Mouse (Mus musculus) hindbrain, embryonic 14.5 days (tissue): ENCODE results near the gene Hfm1. TPM values are rescaled to one million over a fixed set of nuclear protein-coding genes. Genes with fewer than 3 reads are reported as not detected.

Source experiments
- ATAC-seq: fragments of 200-750 bp; cut with Nextera tagmentation; 2 replicates; pipeline ENCODE4 v1.8.0; 2017; ENCODE audit warnings: moderate number of reproducible peaks, mild to moderate bottlenecking, moderate TSS enrichment, moderate library complexity; ENCODE audit not compliant: low FRiP score
- DNase-seq: peaks from one replicate; pipeline ENCODE4 v3.0.0-alpha.2; 2015; ENCODE audit warnings: low spot score
- H3K27ac ChIP-seq: fragments of 300-500 bp; sonication (generic); 2 replicates; pipeline ENCODE4 v1.5.1; 2014; ENCODE audit warnings: mild to moderate bottlenecking, moderate library complexity
- H3K27me3 ChIP-seq: fragments of 300-500 bp; sonication (generic); 2 replicates; pipeline ENCODE4 v1.6.1; 2014; ENCODE audit warnings: mild to moderate bottlenecking, low read length, mixed read lengths; ENCODE audit not compliant: control insufficient read depth, insufficient read depth
- H3K36me3 ChIP-seq: fragments of 300-500 bp; sonication (generic); replicated peaks from 2 replicates; pipeline ENCODE4 v1.6.1; 2014; ENCODE audit not compliant: control insufficient read depth, insufficient read depth
- H3K4me1 ChIP-seq: fragments of 300-500 bp; sonication (generic); replicated peaks from 2 replicates; pipeline ENCODE4 v1.6.1; 2014; ENCODE audit warnings: antibody characterized with exemption, low read length, mixed read lengths; ENCODE audit not compliant: control insufficient read depth, insufficient read depth
- H3K4me2 ChIP-seq: fragments of 300-500 bp; sonication (generic); replicated peaks from 2 replicates; pipeline ENCODE4 v1.6.1; 2014; ENCODE audit warnings: mild to moderate bottlenecking, moderate library complexity
- H3K4me3 ChIP-seq: fragments of 300-500 bp; sonication (generic); replicated peaks from 2 replicates; pipeline ENCODE4 v1.5.1; 2014; ENCODE audit warnings: mild to moderate bottlenecking, low read length
- H3K9ac ChIP-seq: fragments of 300-500 bp; sonication (generic); 2 replicates; pipeline ENCODE4 v1.6.1; 2014
- H3K9me3 ChIP-seq: fragments of 300-500 bp; sonication (generic); 2 replicates; pipeline ENCODE4 v1.6.1; 2016; ENCODE audit warnings: low read length; ENCODE audit not compliant: control insufficient read depth
- WGBS: fragments of 180-500 bp; shearing (Covaris S2); extraction: QIAGEN DNeasy Blood & Tissue Kit; methylation state at CpG from one replicate; pipeline ENCODE4 v1.1.7; 2014; 5-methylcytosine and 5-hydroxymethylcytosine counted together
- polyA plus RNA-seq: library from polyadenylated mRNA; unstranded; fragments of >200 nt; fragmentation: Nextera tagmentation; extraction: Ambion mirVana; gene quantifications from 2 replicates; pipeline ENCODE4 v1.2.1, GENCODE M21; 2014

Hfm1 gene
- polyA plus RNA-seq, 1 experiment from 2014 or later = 7.0 TPM

DNA sequence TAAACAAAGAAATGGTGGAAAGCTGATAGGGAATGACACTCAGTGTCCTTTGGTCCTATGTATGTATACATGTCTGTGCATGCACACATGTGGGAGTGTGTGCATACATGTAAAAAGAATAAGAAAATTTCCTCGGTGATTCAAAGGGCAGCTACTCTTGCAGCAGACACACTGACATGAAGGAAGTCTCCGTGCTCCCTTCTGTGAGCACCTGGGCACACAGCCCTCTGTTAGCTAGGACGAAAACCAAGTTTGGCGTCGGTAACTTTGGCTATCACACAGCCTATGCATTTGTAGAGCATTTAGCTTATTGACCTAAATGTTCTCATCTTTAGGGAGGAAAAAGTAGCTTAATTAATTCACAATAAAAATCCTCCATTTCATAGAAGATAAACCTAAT, 101.4 kb downstream of the Hfm1 start:
- no peaks in the 10 kb centered on the region for H3K36me3 ChIP-seq
- peak overlapping the region; percentile 54 for H3K27ac ChIP-seq
- H3K4me3 ChIP-seq = peak overlapping the region; percentile 32
- WGBS = 63% methylated on average over 5 of the region's 5 CpGs
- H3K9me3 ChIP-seq = no peaks in the 10 kb centered on the region
- DNase-seq (peak; percentile 32), ATAC-seq (no peak)
- H3K4me1 ChIP-seq = peaks cover 6% of the 10 kb centered on the region
- no peaks in the 10 kb centered on the region for H3K27me3 ChIP-seq
- peak overlapping the region; percentile 67 for H3K4me2 ChIP-seq
- peak overlapping the region; percentile 47 for H3K9ac ChIP-seq

DNA sequence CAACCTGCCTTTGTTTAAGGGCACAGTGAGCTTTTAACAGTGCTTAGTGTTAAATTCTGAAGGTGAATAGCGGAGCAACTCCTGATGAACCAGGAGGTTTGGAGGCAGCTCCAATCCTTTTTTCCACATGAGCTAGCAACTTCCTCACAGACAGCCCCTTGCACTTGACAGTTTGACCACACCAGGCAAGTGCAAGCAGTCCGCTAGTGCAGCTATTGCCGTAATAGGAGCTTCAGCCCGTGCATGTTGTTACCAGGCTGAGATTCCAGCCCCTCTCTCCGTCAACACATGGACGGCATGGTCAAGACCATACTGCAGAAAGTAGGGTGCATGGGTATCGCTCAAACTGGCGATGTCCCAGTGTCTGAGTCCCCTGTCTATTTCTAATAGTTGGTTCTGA, 106.5 kb downstream of the Hfm1 start:
- ATAC-seq = no peak
- Histone ChIP-seq H3K36me3 (no peaks in the 10 kb centered on the region), H3K27ac (no peak overlapping the region), H3K9me3 (no peaks in the 10 kb centered on the region), H3K4me1 (peaks cover under 1% of the 10 kb centered on the region; the same call in 1 of the 2 replicates), H3K4me2 (no peak overlapping the region), H3K9ac (no peak overlapping the region), H3K4me3 (no peak overlapping the region), H3K27me3 (no peaks in the 10 kb centered on the region)
- DNase-seq = no peak
- 91% methylated on average over 8 of the region's 8 CpGs for WGBS

DNA sequence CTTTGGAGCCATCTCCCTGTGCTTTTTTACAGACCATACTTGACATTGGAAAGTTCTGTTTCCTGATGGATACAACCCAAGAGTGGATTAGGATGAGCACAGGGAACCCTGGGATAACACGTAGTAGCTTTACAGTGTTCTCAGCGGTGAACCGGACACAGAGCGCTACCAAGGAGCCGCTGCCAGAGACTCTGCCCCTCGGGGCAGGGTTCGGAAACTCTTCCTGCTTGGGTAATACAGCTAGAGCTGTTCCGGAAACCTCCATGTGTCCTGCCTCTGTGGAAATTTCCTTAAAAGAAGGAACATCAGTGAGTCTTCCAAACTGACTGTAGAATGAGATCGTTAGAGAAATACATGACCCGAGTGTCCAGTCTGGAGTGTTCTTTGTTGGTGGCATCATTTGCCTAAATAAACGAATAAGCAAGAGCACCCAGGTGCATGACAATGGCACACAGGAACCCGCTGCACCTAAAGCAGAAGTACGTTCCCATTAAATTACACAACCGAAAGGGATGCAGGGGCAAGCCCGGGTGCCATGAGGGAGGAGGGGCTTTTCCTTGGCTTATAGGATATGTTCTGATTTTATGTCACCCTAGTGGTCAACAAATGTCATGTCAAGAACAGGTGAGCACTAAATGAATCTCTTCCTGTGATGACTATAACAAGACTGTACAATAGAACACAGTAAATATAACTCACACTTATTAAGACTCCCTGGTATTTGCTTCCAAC, 110.0 kb downstream of the Hfm1 start:
- Histone ChIP-seq H3K4me3 (no peak overlapping the region), H3K27ac (no peak overlapping the region), H3K9me3 (no peaks in the 10 kb centered on the region), H3K36me3 (no peaks in the 10 kb centered on the region), H3K4me2 (peak overlapping the region; percentile 35), H3K27me3 (0 out of 2 replicates have a peak, but pooled peaks cover 3% of the 10 kb centered on the region), H3K4me1 (no peaks in the 10 kb centered on the region), H3K9ac (no peak overlapping the region)
- WGBS = 58% methylated on average over 15 of the region's 15 CpGs
- DNase-seq (no peak), ATAC-seq (no peak)

DNA sequence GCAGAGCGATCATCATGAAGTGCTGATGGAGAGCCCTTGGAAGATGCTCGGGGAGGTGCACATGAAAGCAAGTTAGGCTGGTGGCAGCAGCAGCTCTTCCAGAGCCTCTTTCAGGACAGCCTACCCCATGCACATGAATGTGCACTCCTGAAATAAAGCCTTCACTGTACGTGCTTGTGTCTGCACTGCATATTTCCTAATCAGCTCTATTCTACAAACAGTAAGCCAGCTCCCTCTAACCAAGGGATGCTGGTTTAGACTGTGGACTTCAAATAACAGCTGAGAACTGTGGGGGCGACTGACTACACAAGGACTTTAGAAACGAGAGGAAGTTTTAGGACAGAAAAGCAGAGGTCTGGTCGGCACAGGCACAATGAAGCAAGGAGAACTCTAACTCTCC, 111.5 kb downstream of the Hfm1 start:
- 68% methylated on average over 6 of the region's 6 CpGs for WGBS
- no peak overlapping the region for H3K4me2 ChIP-seq
- DNase-seq (no peak), ATAC-seq (no peak)
- no peak overlapping the region for H3K4me3 ChIP-seq
- no peaks in the 10 kb centered on the region for H3K36me3 ChIP-seq
- H3K4me1 ChIP-seq = 0 out of 2 replicates have a peak, but pooled peaks cover under 1% of the 10 kb centered on the region
- no peak overlapping the region for H3K27ac ChIP-seq
- no peaks in the 10 kb centered on the region for H3K9me3 ChIP-seq
- H3K27me3 ChIP-seq = 0 out of 2 replicates have a peak, but pooled peaks cover 3% of the 10 kb centered on the region
- no peak overlapping the region for H3K9ac ChIP-seq

DNA sequence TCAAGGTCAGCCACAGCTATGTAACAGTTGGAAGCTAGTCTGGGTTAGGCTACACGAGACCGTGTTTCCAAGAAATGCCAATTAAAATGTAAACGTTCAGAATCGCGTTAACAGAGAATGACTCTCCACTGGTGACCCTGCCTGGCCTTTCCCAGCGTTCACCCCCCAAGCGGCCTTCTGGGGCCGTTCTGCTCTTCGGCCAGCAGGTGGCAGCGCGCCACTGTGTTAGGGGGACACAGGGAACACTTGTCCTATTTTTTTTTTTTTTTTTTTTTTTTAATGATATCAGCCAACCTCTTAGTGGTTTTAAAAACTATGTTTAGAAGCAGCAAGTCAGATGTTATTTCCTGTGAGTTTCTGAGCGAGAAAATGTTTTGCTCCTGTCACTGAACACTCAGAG, 123.0 kb downstream of the Hfm1 start:
- ATAC-seq (no peak), DNase-seq (peak; percentile 65)
- Histone ChIP-seq H3K27me3 (0 out of 2 replicates have a peak, but pooled peaks cover 6% of the 10 kb centered on the region), H3K4me2 (no peak overlapping the region), H3K9ac (no peak overlapping the region), H3K36me3 (no peaks in the 10 kb centered on the region), H3K27ac (no peak overlapping the region), H3K4me1 (0 out of 2 replicates have a peak, but pooled peaks cover 4% of the 10 kb centered on the region), H3K9me3 (no peaks in the 10 kb centered on the region), H3K4me3 (no peak overlapping the region)
- WGBS = 2% methylated on average over 12 of the region's 12 CpGs

DNA sequence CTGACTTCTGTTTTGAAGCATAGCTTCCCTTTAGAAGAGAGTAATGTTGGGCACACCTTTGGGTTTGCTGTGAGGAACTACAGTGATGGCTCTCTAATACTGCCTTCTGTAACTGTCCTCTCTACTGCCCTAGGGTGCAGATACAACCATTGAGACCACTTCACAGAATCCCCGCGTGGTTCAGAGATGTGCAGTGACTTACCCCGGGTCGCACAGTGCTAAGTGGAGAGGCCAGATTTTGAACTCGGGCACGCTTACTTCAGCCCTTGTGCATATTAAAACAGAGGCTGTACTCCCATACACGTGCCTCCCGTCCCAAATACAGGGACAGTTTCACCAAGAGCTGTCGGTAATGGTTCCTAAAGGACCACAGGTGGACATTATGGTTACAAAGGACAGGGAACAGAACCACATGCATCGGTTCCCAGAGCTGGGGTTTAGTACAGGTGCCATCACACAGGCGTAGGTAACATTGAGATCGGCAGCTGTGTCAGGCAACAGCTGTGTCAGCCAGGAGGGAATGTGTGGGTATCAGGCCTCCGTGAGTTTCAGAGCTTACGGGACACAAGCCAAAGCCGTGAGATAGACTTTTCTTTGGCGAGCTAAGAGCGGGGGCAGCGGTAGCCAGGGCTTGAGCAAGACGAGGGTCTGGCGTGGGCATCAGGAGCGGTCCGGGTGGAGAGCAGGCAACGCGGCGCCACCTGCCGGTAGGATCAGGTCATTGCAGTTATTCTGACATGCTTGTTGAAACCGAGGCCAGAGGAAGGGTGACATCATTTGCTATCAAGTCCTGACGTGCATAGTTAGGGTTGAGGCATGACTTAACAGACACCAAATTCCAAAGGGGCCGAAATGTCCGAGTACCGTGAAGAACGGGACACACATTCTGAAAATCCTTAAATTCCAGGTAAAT, 124.0 kb downstream of the Hfm1 start:
- 7% methylated on average over 32 of the region's 32 CpGs for WGBS

DNA sequence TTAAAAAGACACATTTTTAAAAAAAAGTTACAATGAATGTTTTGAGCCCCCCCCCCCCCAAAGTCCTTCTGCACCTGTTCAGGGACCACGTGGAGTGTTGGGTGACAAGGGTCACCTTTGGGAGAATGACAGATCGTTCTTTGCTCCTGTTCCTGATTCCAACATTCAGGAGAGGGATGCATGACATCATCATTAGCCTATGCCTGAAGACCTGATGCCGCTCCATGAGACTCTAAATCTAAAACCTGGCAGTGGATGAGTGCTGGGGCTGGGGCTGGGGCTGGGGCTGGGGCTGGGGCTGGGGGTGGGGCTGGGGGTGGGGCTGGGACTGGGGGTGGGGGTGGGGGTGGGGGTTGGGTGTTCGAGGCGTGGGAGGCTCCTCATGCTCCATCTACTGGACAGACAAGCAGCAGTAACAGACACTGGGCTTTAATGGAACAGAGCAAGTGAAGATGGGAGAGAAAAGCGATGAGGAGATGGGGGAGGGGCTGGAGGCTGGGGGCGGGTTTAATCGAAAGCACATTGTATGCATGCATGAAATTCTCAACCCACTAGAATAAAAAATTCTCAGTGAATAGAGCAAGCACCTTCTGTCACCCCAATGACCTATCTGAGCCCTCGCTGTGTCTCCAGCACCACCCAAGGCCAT, 124.8 kb downstream of the Hfm1 start:
- ATAC-seq (no peak), DNase-seq (no peak)
- Histone ChIP-seq H3K4me3 (no peak overlapping the region), H3K9me3 (no peaks in the 10 kb centered on the region), H3K4me1 (0 out of 2 replicates have a peak, but pooled peaks cover 4% of the 10 kb centered on the region), H3K27ac (no peak overlapping the region), H3K27me3 (0 out of 2 replicates have a peak, but pooled peaks cover 6% of the 10 kb centered on the region), H3K36me3 (no peaks in the 10 kb centered on the region), H3K4me2 (peak overlapping the region; percentile 52; the same call in 1 of the 2 replicates), H3K9ac (no peak overlapping the region)
- 20% methylated on average over 9 of the region's 9 CpGs for WGBS

More for the DNA sequence above, 124.0 kb downstream of the Hfm1 start:
- H3K9me3 ChIP-seq = no peaks in the 10 kb centered on the region
- H3K4me1 ChIP-seq = 0 out of 2 replicates have a peak, but pooled peaks cover 4% of the 10 kb centered on the region
- H3K36me3 ChIP-seq = no peaks in the 10 kb centered on the region
- peak overlapping the region; percentile 20 for H3K4me3 ChIP-seq
- H3K4me2 ChIP-seq = peak overlapping the region; percentile 52
- 0 out of 2 replicates have a peak overlapping the region, but pooled peaks have one; percentile 24 for H3K9ac ChIP-seq
- H3K27ac ChIP-seq = no peak overlapping the region
- H3K27me3 ChIP-seq = 0 out of 2 replicates have a peak, but pooled peaks cover 6% of the 10 kb centered on the region
- DNase-seq = peak; percentile 89
- peak; percentile 78 for ATAC-seq

DNA sequence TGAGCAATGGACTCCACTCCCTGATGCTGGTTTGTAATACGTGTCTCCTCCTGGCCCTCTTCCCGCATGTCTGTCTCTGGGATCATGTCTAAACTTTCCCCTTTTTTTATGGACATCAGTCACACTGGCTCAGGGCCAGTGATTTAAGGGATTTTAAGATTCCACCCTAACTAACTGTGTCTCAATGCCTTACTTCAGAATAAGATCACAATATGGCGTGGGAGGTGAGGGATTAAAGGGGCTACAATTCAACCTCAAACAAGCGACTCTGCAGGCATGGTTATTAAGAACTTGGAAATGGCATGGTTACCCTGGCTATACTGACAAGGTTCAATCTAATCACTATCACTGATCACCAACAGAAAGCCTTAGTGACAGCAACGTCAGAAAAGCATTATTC, 128.2 kb downstream of the Hfm1 start:
- DNase-seq (no peak), ATAC-seq (no peak)
- WGBS = 70% methylated on average over 5 of the region's 5 CpGs
- no peak overlapping the region for H3K9ac ChIP-seq
- 0 out of 2 replicates have a peak, but pooled peaks cover 4% of the 10 kb centered on the region for H3K4me1 ChIP-seq
- no peak overlapping the region for H3K4me2 ChIP-seq
- no peak overlapping the region for H3K27ac ChIP-seq
- no peak overlapping the region for H3K4me3 ChIP-seq
- 0 out of 2 replicates have a peak, but pooled peaks cover 6% of the 10 kb centered on the region for H3K27me3 ChIP-seq
- H3K9me3 ChIP-seq = no peaks in the 10 kb centered on the region
- H3K36me3 ChIP-seq = no peaks in the 10 kb centered on the region
